17 mouse cellular contexts compared by ENCODE assay signal in the genomic region with DNA sequence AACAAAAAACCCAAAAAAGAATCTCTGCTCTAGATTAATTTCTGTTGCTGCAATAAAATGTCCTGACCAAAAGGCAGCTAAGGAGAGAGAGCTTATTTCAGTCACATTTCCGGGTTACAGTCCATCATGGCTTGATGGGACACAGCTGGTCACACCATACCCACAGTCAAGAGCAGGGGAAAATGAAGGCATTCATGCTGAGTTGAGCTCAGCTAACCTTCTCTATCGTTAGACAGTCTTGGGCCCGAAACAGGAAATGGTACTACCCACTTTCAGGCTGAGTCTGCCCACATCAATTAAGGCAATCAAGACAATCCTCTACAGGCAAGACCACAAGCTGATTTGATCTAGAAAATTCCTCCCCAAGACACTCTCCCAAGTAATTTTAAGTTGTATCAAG. TPM values are rescaled to one million over a fixed set of nuclear protein-coding genes. Genes with fewer than 3 reads are reported as not detected.
DNase-seq lines count a peak whose midpoint lies in the region; ATAC-seq and TF ChIP-seq lines count a peak whose summit lies in the region.
"Had no signal": no experiment of that assay in that cellular context is flagged by ENCODE, and none has a peak within 500 bp of the region (broad histone marks: within the 10 kb centered on the region; RNA-seq: fewer than 3 reads in every experiment).

No protein-coding gene starts in this region.

- no peak overlapping the region for H3K27ac ChIP-seq in thymus, adult 2 months (ENCODE audit: control insufficient read depth, insufficient read depth, low read length)
- H3K27ac ChIP-seq in heart, embryonic 11.5 days (ENCODE audit: low read depth, low read length) = no peak overlapping the region
- H3K27ac ChIP-seq: embryonic facial prominence, embryonic 15.5 days; heart, embryonic 15.5 days; intestine, embryonic 15.5 days; limb, embryonic 12.5 days; liver, embryonic 14.5 days; neural tube, embryonic 15.5 days had no signal

- no peaks in the 10 kb centered on the region for H3K36me3 ChIP-seq in thymus, adult 2 months (ENCODE audit: control insufficient read depth, insufficient read depth, low read length)
- H3K36me3 ChIP-seq in heart, embryonic 11.5 days (ENCODE audit: control insufficient read depth, insufficient read depth, low read length) = no peaks in the 10 kb centered on the region
- H3K36me3 ChIP-seq: embryonic facial prominence, embryonic 15.5 days; heart, embryonic 15.5 days; intestine, embryonic 15.5 days; limb, embryonic 12.5 days; neural tube, embryonic 15.5 days had no signal

- H3K4me3 ChIP-seq in thymus, adult 2 months (ENCODE audit: control insufficient read depth, insufficient read depth, low read length) = no peak overlapping the region
- no peak overlapping the region for H3K4me3 ChIP-seq in heart, embryonic 11.5 days (ENCODE audit: low read depth, low read length)
- H3K4me3 ChIP-seq: embryonic facial prominence, embryonic 15.5 days; heart, embryonic 15.5 days; intestine, embryonic 15.5 days; limb, embryonic 12.5 days; neural tube, embryonic 15.5 days had no signal

- H3K4me1 ChIP-seq in thymus, adult 2 months (replicated peaks; ENCODE audit: control insufficient read depth, insufficient read depth, low read length) = peaks cover 22% of the 10 kb centered on the region
- H3K4me1 ChIP-seq in heart, embryonic 11.5 days (ENCODE audit: control insufficient read depth, insufficient read depth, low read length) = no peaks in the 10 kb centered on the region
- H3K4me1 ChIP-seq: embryonic facial prominence, embryonic 15.5 days; intestine, embryonic 15.5 days; limb, embryonic 12.5 days; neural tube, embryonic 15.5 days had no signal

- H3K27me3 ChIP-seq in thymus, adult 2 months (ENCODE audit: control insufficient read depth, insufficient read depth, low read length) = no peaks in the 10 kb centered on the region
- H3K27me3 ChIP-seq in heart, embryonic 11.5 days (ENCODE audit: control insufficient read depth, insufficient read depth, low read length) = no peaks in the 10 kb centered on the region
- H3K27me3 ChIP-seq: embryonic facial prominence, embryonic 15.5 days; heart, embryonic 15.5 days; intestine, embryonic 15.5 days; limb, embryonic 12.5 days; neural tube, embryonic 15.5 days had no signal

- DNase-seq in thymus, adult 2 months = peak; percentile 5
- no peak for DNase-seq in thymus, postnatal 36 days
- DNase-seq in induced T-regulatory cell, adult 2 months (ENCODE audit: low read depth) = peak; percentile 32
- DNase-seq in kidney, postnatal 10 days = peak; percentile 71
- peak; percentile 50 to 71 for DNase-seq in natural killer cell, adult 2 months (ENCODE audit: low spot score in 2 of 2)
- DNase-seq in c-Kit-positive CD71-positive TER-119-positive erythroid progenitor cells, embryonic 14.5 days (ENCODE audit: low spot score) = no peak
- DNase-seq: cerebellum, adult 11-12 months had no signal

- WGBS in thymus, adult 2 months = 7% methylated on average over 3 of the region's 3 CpGs
- 71% methylated on average over 3 of the region's 3 CpGs for WGBS in heart, embryonic 11.5 days (ENCODE audit: insufficient replicate concordance)

- H3K9ac ChIP-seq in heart, embryonic 11.5 days (ENCODE audit: low read depth, low read length) = no peak overlapping the region
- H3K9ac ChIP-seq: embryonic facial prominence, embryonic 15.5 days; heart, embryonic 15.5 days; intestine, embryonic 15.5 days; limb, embryonic 12.5 days; liver, embryonic 14.5 days; neural tube, embryonic 15.5 days had no signal

- no peak for TF ChIP-seq POLR2A in thymus, adult 2 months (IDR thresholded peaks at IDR 0.05; ENCODE audit: control insufficient read depth, extremely low read depth, insufficient read depth, low read length, poor library complexity)

- no peaks in the 10 kb centered on the region for H3K9me3 ChIP-seq in heart, embryonic 11.5 days (replicated peaks; ENCODE audit: control insufficient read depth, low read length)
- H3K9me3 ChIP-seq: embryonic facial prominence, embryonic 15.5 days; heart, embryonic 15.5 days; intestine, embryonic 15.5 days; limb, embryonic 12.5 days; neural tube, embryonic 15.5 days had no signal

- TF ChIP-seq CTCF in thymus, adult 2 months (IDR thresholded peaks at IDR 0.05; ENCODE audit: borderline replicate concordance, control insufficient read depth, extremely low read depth, insufficient read depth, low read length, poor library complexity) = no peak

- no peak overlapping the region for H3K4me2 ChIP-seq in heart, embryonic 11.5 days
- H3K4me2 ChIP-seq: embryonic facial prominence, embryonic 15.5 days; heart, embryonic 15.5 days; intestine, embryonic 15.5 days; limb, embryonic 12.5 days; neural tube, embryonic 15.5 days had no signal

- ATAC-seq in heart, embryonic 11.5 days (replicated peaks; ENCODE audit: insufficient number of reproducible peaks, low FRiP score, low TSS enrichment) = no peak
- ATAC-seq: intestine, embryonic 15.5 days had no signal

RNA-seq across cellular contexts. Expression of gene Prf1, which starts 3.4 kb away (rescaled TPM):
- 5.7 and 6.1 TPM in 2 replicates for polyA plus RNA-seq in thymus, adult 2 months (2012; rRNA removed)
- 0.10 TPM in 1 of 2 replicates, not detected in the other for polyA plus RNA-seq in heart, embryonic 11.5 days (2014; fragmentation: Nextera tagmentation; extraction: Ambion mirVana)
- polyA plus RNA-seq: cortical plate, adult 2 months; embryonic facial prominence, embryonic 15.5 days; forebrain, embryonic 11.5 days; intestine, embryonic 15.5 days; limb, embryonic 12.5 days; neural tube, embryonic 15.5 days; stomach, embryonic 14.5 days had no signal

RNA-seq across cellular contexts. Expression of gene Adamts14, which starts 27.8 kb away (rescaled TPM):
- 2.7 and 3.3 TPM in 2 replicates for polyA plus RNA-seq in thymus, adult 2 months (2012; rRNA removed)
- polyA plus RNA-seq in heart, embryonic 11.5 days (2014; fragmentation: Nextera tagmentation; extraction: Ambion mirVana) = 0.59 and 0.64 TPM in 2 replicates

Comparison
In these comparisons a context has a peak if more than half of its experiments do, and no peak if none do; other contexts are left out.
1. DNase-seq: peak in thymus, adult 2 months (single experiment), induced T-regulatory cell, adult 2 months (single experiment), kidney, postnatal 10 days (single experiment) and natural killer cell, adult 2 months (2 of 2); none in thymus, postnatal 36 days (0 of 2) and c-Kit-positive CD71-positive TER-119-positive erythroid progenitor cells, embryonic 14.5 days (single experiment).